Mouse (Mus musculus): Measurements from ENCODE around the gene Gpr87. TPM values are rescaled to one million over a fixed set of nuclear protein-coding genes. Genes with fewer than 3 reads are reported as not detected.

Gene Gpr87
- polyA plus RNA-seq (2015; fragmentation: Nextera tagmentation; extraction: Ambion mirVana), result 0.22 TPM in 1 of 2 replicates, not detected in the other

GRCm38 (mm10) chr3:59194938-59195337 is at the start of gene Gpr87:
Gene Gpr87, minus strand, starts transcription at chr3:59195104.
- no peaks in the 10 kb centered on the region for H3K36me3 ChIP-seq (ENCODE audit: control insufficient read depth, insufficient read depth)
- H3K9me3 ChIP-seq (ENCODE audit: control insufficient read depth, low read length), result no peaks in the 10 kb centered on the region
- H3K4me1 ChIP-seq (replicated peaks; ENCODE audit: control insufficient read depth, insufficient read depth, low read length), result no peaks in the 10 kb centered on the region
- 92% methylated on average over 7 of the region's 7 CpGs for WGBS
- no peak within 1 kb of the TSS for H3K27ac ChIP-seq (ENCODE audit: low read length)
- ATAC-seq, result no peak
- H3K4me3 ChIP-seq (replicated peaks; ENCODE audit: low read length), result no peak within 1 kb of the TSS
- no peak within 1 kb of the TSS for H3K9ac ChIP-seq (replicated peaks; ENCODE audit: low read depth, low read length)
- no peaks in the 10 kb centered on the region for H3K27me3 ChIP-seq (replicated peaks; ENCODE audit: control insufficient read depth, insufficient read depth, low read length)
- no peak within 1 kb of the TSS for H3K4me2 ChIP-seq (ENCODE audit: low read length)

GRCm38 (mm10) chr3:59243384-59243783 is 48.5 kb upstream of the Gpr87 start:
- 79% methylated on average over 6 of the region's 6 CpGs for WGBS
- Histone ChIP-seq H3K4me3 (replicated peaks; ENCODE audit: low read length) (no peak overlapping the region), H3K27ac (ENCODE audit: low read length) (no peak overlapping the region), H3K4me2 (ENCODE audit: low read length) (no peak overlapping the region), H3K4me1 (replicated peaks; ENCODE audit: control insufficient read depth, insufficient read depth, low read length) (no peaks in the 10 kb centered on the region), H3K9me3 (ENCODE audit: control insufficient read depth, low read length) (no peaks in the 10 kb centered on the region), H3K36me3 (ENCODE audit: control insufficient read depth, insufficient read depth) (no peaks in the 10 kb centered on the region), H3K9ac (replicated peaks; ENCODE audit: low read depth, low read length) (no peak overlapping the region), H3K27me3 (replicated peaks; ENCODE audit: control insufficient read depth, insufficient read depth, low read length) (no peaks in the 10 kb centered on the region)
- ATAC-seq, result no peak

GRCm38 (mm10) chr3:59234878-59235277 is 40.0 kb upstream of the Gpr87 start:
- H3K9me3 ChIP-seq (ENCODE audit: control insufficient read depth, low read length), result no peaks in the 10 kb centered on the region
- ATAC-seq, result no peak
- H3K36me3 ChIP-seq (ENCODE audit: control insufficient read depth, insufficient read depth), result no peaks in the 10 kb centered on the region
- no peak overlapping the region for H3K4me3 ChIP-seq (replicated peaks; ENCODE audit: low read length)
- H3K4me1 ChIP-seq (replicated peaks; ENCODE audit: control insufficient read depth, insufficient read depth, low read length), result no peaks in the 10 kb centered on the region
- no peak overlapping the region for H3K9ac ChIP-seq (replicated peaks; ENCODE audit: low read depth, low read length)
- H3K4me2 ChIP-seq (ENCODE audit: low read length), result no peak overlapping the region
- no peak overlapping the region for H3K27ac ChIP-seq (ENCODE audit: low read length)
- WGBS, result 80% methylated on average over 5 of the region's 5 CpGs
- no peaks in the 10 kb centered on the region for H3K27me3 ChIP-seq (replicated peaks; ENCODE audit: control insufficient read depth, insufficient read depth, low read length)

- Histone ChIP-seq H3K27ac (ENCODE audit: low read length) (no peak overlapping the region), H3K4me2 (ENCODE audit: low read length) (no peak overlapping the region), H3K4me3 (replicated peaks; ENCODE audit: low read length) (no peak overlapping the region), H3K36me3 (ENCODE audit: control insufficient read depth, insufficient read depth) (no peaks in the 10 kb centered on the region), H3K9ac (replicated peaks; ENCODE audit: low read depth, low read length) (no peak overlapping the region), H3K9me3 (ENCODE audit: control insufficient read depth, low read length) (no peaks in the 10 kb centered on the region), H3K4me1 (replicated peaks; ENCODE audit: control insufficient read depth, insufficient read depth, low read length) (no peaks in the 10 kb centered on the region), H3K27me3 (replicated peaks; ENCODE audit: control insufficient read depth, insufficient read depth, low read length) (no peaks in the 10 kb centered on the region)
- WGBS, result 62% methylated on average over 3 of the region's 3 CpGs
- ATAC-seq, result no peak
Observed at GRCm38 (mm10) chr3:59230912-59231311, 36.0 kb upstream of the Gpr87 start.

- Histone ChIP-seq H3K4me1 (replicated peaks; ENCODE audit: control insufficient read depth, insufficient read depth, low read length) (no peaks in the 10 kb centered on the region), H3K27ac (ENCODE audit: low read length) (no peak overlapping the region), H3K27me3 (replicated peaks; ENCODE audit: control insufficient read depth, insufficient read depth, low read length) (no peaks in the 10 kb centered on the region), H3K4me2 (ENCODE audit: low read length) (no peak overlapping the region), H3K4me3 (replicated peaks; ENCODE audit: low read length) (no peak overlapping the region), H3K36me3 (ENCODE audit: control insufficient read depth, insufficient read depth) (no peaks in the 10 kb centered on the region), H3K9ac (replicated peaks; ENCODE audit: low read depth, low read length) (no peak overlapping the region), H3K9me3 (ENCODE audit: control insufficient read depth, low read length) (no peaks in the 10 kb centered on the region)
- no peak for ATAC-seq
- WGBS, result 76% methylated on average over 10 of the region's 10 CpGs
Observed at GRCm38 (mm10) chr3:59228730-59229551, 34.0 kb upstream of the Gpr87 start.

- WGBS, result 96% methylated on average over 9 of the region's 9 CpGs
- no peak for ATAC-seq
- Histone ChIP-seq H3K9ac (replicated peaks; ENCODE audit: low read depth, low read length) (no peak overlapping the region), H3K36me3 (ENCODE audit: control insufficient read depth, insufficient read depth) (no peaks in the 10 kb centered on the region), H3K27ac (ENCODE audit: low read length) (no peak overlapping the region), H3K27me3 (replicated peaks; ENCODE audit: control insufficient read depth, insufficient read depth, low read length) (no peaks in the 10 kb centered on the region), H3K9me3 (ENCODE audit: control insufficient read depth, low read length) (no peaks in the 10 kb centered on the region), H3K4me2 (ENCODE audit: low read length) (no peak overlapping the region), H3K4me3 (replicated peaks; ENCODE audit: low read length) (no peak overlapping the region), H3K4me1 (replicated peaks; ENCODE audit: control insufficient read depth, insufficient read depth, low read length) (no peaks in the 10 kb centered on the region)
Observed at GRCm38 (mm10) chr3:59227696-59228095, 32.8 kb upstream of the Gpr87 start.

- no peak for ATAC-seq
- Histone ChIP-seq H3K4me1 (replicated peaks; ENCODE audit: control insufficient read depth, insufficient read depth, low read length) (no peaks in the 10 kb centered on the region), H3K4me2 (ENCODE audit: low read length) (no peak overlapping the region), H3K4me3 (replicated peaks; ENCODE audit: low read length) (no peak overlapping the region), H3K36me3 (ENCODE audit: control insufficient read depth, insufficient read depth) (no peaks in the 10 kb centered on the region), H3K9ac (replicated peaks; ENCODE audit: low read depth, low read length) (no peak overlapping the region), H3K27me3 (replicated peaks; ENCODE audit: control insufficient read depth, insufficient read depth, low read length) (no peaks in the 10 kb centered on the region), H3K27ac (ENCODE audit: low read length) (no peak overlapping the region), H3K9me3 (ENCODE audit: control insufficient read depth, low read length) (no peaks in the 10 kb centered on the region)
Observed at GRCm38 (mm10) chr3:59225411-59225810, 30.5 kb upstream of the Gpr87 start.

GRCm38 (mm10) chr3:59222303-59222702 is 27.4 kb upstream of the Gpr87 start:
- no peak for ATAC-seq
- Histone ChIP-seq H3K9ac (replicated peaks; ENCODE audit: low read depth, low read length) (no peak overlapping the region), H3K27ac (ENCODE audit: low read length) (no peak overlapping the region), H3K4me2 (ENCODE audit: low read length) (no peak overlapping the region), H3K9me3 (ENCODE audit: control insufficient read depth, low read length) (no peaks in the 10 kb centered on the region), H3K4me3 (replicated peaks; ENCODE audit: low read length) (no peak overlapping the region), H3K4me1 (replicated peaks; ENCODE audit: control insufficient read depth, insufficient read depth, low read length) (no peaks in the 10 kb centered on the region), H3K36me3 (ENCODE audit: control insufficient read depth, insufficient read depth) (no peaks in the 10 kb centered on the region), H3K27me3 (replicated peaks; ENCODE audit: control insufficient read depth, insufficient read depth, low read length) (no peaks in the 10 kb centered on the region)
- 92% methylated on average over 2 of the region's 2 CpGs for WGBS

- Histone ChIP-seq H3K9ac (replicated peaks; ENCODE audit: low read depth, low read length) (no peak overlapping the region), H3K4me2 (ENCODE audit: low read length) (no peak overlapping the region), H3K9me3 (ENCODE audit: control insufficient read depth, low read length) (no peaks in the 10 kb centered on the region), H3K36me3 (ENCODE audit: control insufficient read depth, insufficient read depth) (no peaks in the 10 kb centered on the region), H3K4me1 (replicated peaks; ENCODE audit: control insufficient read depth, insufficient read depth, low read length) (no peaks in the 10 kb centered on the region), H3K27ac (ENCODE audit: low read length) (no peak overlapping the region), H3K4me3 (replicated peaks; ENCODE audit: low read length) (no peak overlapping the region), H3K27me3 (replicated peaks; ENCODE audit: control insufficient read depth, insufficient read depth, low read length) (no peaks in the 10 kb centered on the region)
- ATAC-seq, result no peak
- WGBS, result 92% methylated on average over 2 of the region's 2 CpGs
Observed at GRCm38 (mm10) chr3:59219326-59219725, 24.4 kb upstream of the Gpr87 start.
